Mouse (Mus musculus) urinary bladder, postnatal 36 days (tissue): ENCODE results near the gene Ptk6.
"Not testable (repeated sequence)": the region's sequence is repeated elsewhere in the genome, so short reads cannot be mapped to it uniquely, and the experiment has no call there.

Source experiments
- DNase-seq, 2 experiments: peaks; one replicate each; pipeline ENCODE4 v3.0.0; 2022; ENCODE audit warnings: low spot score in 2 of 2, mixed read lengths in 1 of 2

The Ptk6 gene

GRCm38 (mm10) chr2:181219538-181220216 lies 17.1 kb upstream of the Ptk6 start, which contains the start of gene Fndc11:
Gene Fndc11, plus strand, starts transcription at chr2:181220013.
- peak; percentile 50 to 75 for DNase-seq

- no peak for DNase-seq
Observed at GRCm38 (mm10) chr2:181218881-181219485, 16.4 kb upstream of the Ptk6 start.

GRCm38 (mm10) chr2:181216037-181216436 lies 13.4 kb upstream of the Ptk6 start:
- DNase-seq, result no peak

GRCm38 (mm10) chr2:181213021-181213445 lies 10.4 kb upstream of the Ptk6 start, which contains the start of gene Srms:
Gene Srms, minus strand, starts transcription at chr2:181213185.
- DNase-seq, result peak in 1 of 2 experiments; percentile 40

GRCm38 (mm10) chr2:181212389-181213020 lies 9.9 kb upstream of the Ptk6 start:
- no peak for DNase-seq

- DNase-seq, result no peak
Observed at GRCm38 (mm10) chr2:181206118-181206517, 3.5 kb upstream of the Ptk6 start.

GRCm38 (mm10) chr2:181205678-181206077 lies 3.1 kb upstream of the Ptk6 start:
- DNase-seq, result no peak

- DNase-seq, result no peak
Observed at GRCm38 (mm10) chr2:181202886-181203285, 297 bp upstream of the Ptk6 start.

- no peak for DNase-seq
Observed at GRCm38 (mm10) chr2:181201606-181202005, 983 bp downstream of the Ptk6 start.

- no peak for DNase-seq
Observed at GRCm38 (mm10) chr2:181196628-181197300, 5.8 kb downstream of the Ptk6 start.

- DNase-seq, result no peak
Observed at GRCm38 (mm10) chr2:181193044-181193443, 9.5 kb downstream of the Ptk6 start.

- DNase-seq, result no peak
Observed at GRCm38 (mm10) chr2:181191936-181192335, 10.7 kb downstream of the Ptk6 start.

GRCm38 (mm10) chr2:181191385-181191784 lies 11.2 kb downstream of the Ptk6 start:
- not testable (repeated sequence) for DNase-seq

- DNase-seq, result no peak
Observed at GRCm38 (mm10) chr2:181189321-181189720, 13.3 kb downstream of the Ptk6 start.

- DNase-seq, result peak; percentile 60 to 69
Observed at GRCm38 (mm10) chr2:181188681-181189080, 13.9 kb downstream of the Ptk6 start.

GRCm38 (mm10) chr2:181187121-181188000 lies 15.2 kb downstream of the Ptk6 start, which contains the start of gene Ppdpf:
Gene Ppdpf, plus strand, starts transcription at chr2:181187247.
- DNase-seq, result peak; percentile 90 to 96

GRCm38 (mm10) chr2:181186635-181187034 lies 16.0 kb downstream of the Ptk6 start:
- peak; percentile 80 to 88 for DNase-seq

GRCm38 (mm10) chr2:181180898-181181297 lies 21.7 kb downstream of the Ptk6 start:
- DNase-seq, result no peak

GRCm38 (mm10) chr2:181178471-181178870 lies 24.1 kb downstream of the Ptk6 start:
- DNase-seq, result no peak

- DNase-seq, result no peak
Observed at GRCm38 (mm10) chr2:181178015-181178414, 24.6 kb downstream of the Ptk6 start.

- DNase-seq, result no peak
Observed at GRCm38 (mm10) chr2:181174646-181175045, 27.9 kb downstream of the Ptk6 start.
